ENCODE assay signal across 22 mouse cellular contexts in genomic region chr15:12853471-12853870, GRCm38 (mm10). TPM values are rescaled to one million over a fixed set of nuclear protein-coding genes. Genes with fewer than 3 reads are reported as not detected.
DNase-seq lines count a peak whose midpoint lies in the region; ATAC-seq and TF ChIP-seq lines count a peak whose summit lies in the region.
"Had no signal": no experiment of that assay in that cellular context is flagged by ENCODE, and none has a peak within 500 bp of the region (broad histone marks: within the 10 kb centered on the region; RNA-seq: fewer than 3 reads in every experiment).

No protein-coding gene starts in this region.

- no peak overlapping the region for H3K9ac ChIP-seq in forebrain, embryonic 11.5 days (ENCODE audit: low read length)
- H3K9ac ChIP-seq in forebrain, embryonic 12.5 days: no peak overlapping the region
- H3K9ac ChIP-seq: embryonic facial prominence, embryonic 12.5 days; forebrain, embryonic 13.5 days; forebrain, embryonic 15.5 days; forebrain, postnatal 0 days had no signal

- no peaks in the 10 kb centered on the region for H3K4me1 ChIP-seq in forebrain, embryonic 11.5 days (replicated peaks; ENCODE audit: control insufficient read depth, insufficient read depth, low read length)
- H3K4me1 ChIP-seq in forebrain, embryonic 12.5 days: no peaks in the 10 kb centered on the region
- H3K4me1 ChIP-seq: embryonic facial prominence, embryonic 10.5 days; embryonic facial prominence, embryonic 12.5 days; forebrain, embryonic 13.5 days; forebrain, embryonic 15.5 days had no signal

- no peaks in the 10 kb centered on the region for H3K9me3 ChIP-seq in forebrain, embryonic 11.5 days (ENCODE audit: control insufficient read depth, low read length)
- no peaks in the 10 kb centered on the region for H3K9me3 ChIP-seq in forebrain, embryonic 12.5 days
- H3K9me3 ChIP-seq: embryonic facial prominence, embryonic 10.5 days; embryonic facial prominence, embryonic 12.5 days; forebrain, embryonic 13.5 days; forebrain, embryonic 15.5 days; G1E had no signal

- ATAC-seq in forebrain, embryonic 11.5 days (replicated peaks; ENCODE audit: low FRiP score): no peak
- ATAC-seq in forebrain, embryonic 12.5 days (ENCODE audit: low FRiP score): no peak
- ATAC-seq: CD4-positive, CD25-positive, alpha-beta regulatory T cell, adult 4 months; forebrain, embryonic 13.5 days; forebrain, embryonic 15.5 days; forebrain, postnatal 0 days had no signal

- TF ChIP-seq CTCF in left cerebral cortex, adult 2 months (IDR thresholded peaks at IDR 0.05): no peak

- intact Hi-C loops in heart, postnatal 14 days (cut with DNase I): no loop called here
- intact Hi-C loops in left cerebral cortex, postnatal 4 days (cut with DNase I): no loop called here
- intact Hi-C loops in left cerebral cortex, adult 2 months (cut with DNase I): no loop called here

- H3K4me2 ChIP-seq in forebrain, embryonic 11.5 days (ENCODE audit: low read depth, low read length, severe bottlenecking): no peak overlapping the region
- H3K4me2 ChIP-seq in forebrain, embryonic 12.5 days: no peak overlapping the region
- H3K4me2 ChIP-seq: embryonic facial prominence, embryonic 12.5 days; forebrain, embryonic 13.5 days; forebrain, embryonic 15.5 days had no signal

- H3K4me3 ChIP-seq in forebrain, embryonic 11.5 days (ENCODE audit: low read depth, low read length): no peak overlapping the region
- H3K4me3 ChIP-seq in forebrain, embryonic 12.5 days (replicated peaks): no peak overlapping the region
- no peak overlapping the region for H3K4me3 ChIP-seq in left cerebral cortex, adult 2 months
- H3K4me3 ChIP-seq: embryonic facial prominence, embryonic 10.5 days; embryonic facial prominence, embryonic 12.5 days; forebrain, embryonic 13.5 days; forebrain, embryonic 15.5 days had no signal

- H3K27ac ChIP-seq in forebrain, embryonic 11.5 days (ENCODE audit: low read depth, low read length): no peak overlapping the region
- H3K27ac ChIP-seq in forebrain, embryonic 12.5 days: no peak overlapping the region
- H3K27ac ChIP-seq in left cerebral cortex, adult 2 months: no peak overlapping the region
- H3K27ac ChIP-seq: embryonic facial prominence, embryonic 10.5 days; embryonic facial prominence, embryonic 12.5 days; forebrain, embryonic 13.5 days; forebrain, embryonic 15.5 days had no signal

- DNase-seq in cerebellum, postnatal 10 days: peak; percentile 49 to 68
- DNase-seq in cerebellum, adult 18-20 months: no peak
- peak; percentile 33 for DNase-seq in forebrain, embryonic 11.5 days (ENCODE audit: low spot score)
- peak; percentile 24 for DNase-seq in heart, postnatal 4 days
- no peak for DNase-seq in heart, postnatal 14 days
- peak; percentile 65 for DNase-seq in left cerebral cortex, postnatal 4 days
- DNase-seq in left cerebral cortex, adult 2 months (ENCODE audit: extremely low spot score in 1 of 2, low spot score in 2 of 2): no peak
- DNase-seq: adrenal gland, adult 2 months; adrenal gland, postnatal 14 days; adrenal gland, postnatal 36 days; B cell, adult 2 months; cerebellum, adult 11-12 months; cerebellum, adult 8-10 months; forebrain, postnatal 0 days had no signal

- WGBS in forebrain, embryonic 11.5 days: 91% methylated on average over 8 of the region's 8 CpGs
- WGBS in forebrain, embryonic 12.5 days: 94% methylated on average over 8 of the region's 8 CpGs

- H3K27me3 ChIP-seq in forebrain, embryonic 11.5 days (ENCODE audit: control insufficient read depth, insufficient read depth, low read length): no peaks in the 10 kb centered on the region
- no peaks in the 10 kb centered on the region for H3K27me3 ChIP-seq in forebrain, embryonic 12.5 days
- H3K27me3 ChIP-seq: CH12.LX; embryonic facial prominence, embryonic 12.5 days; forebrain, embryonic 13.5 days; forebrain, embryonic 15.5 days had no signal

- peaks cover 7% of the 10 kb centered on the region; the same call in 1 of the 2 replicates for H3K36me3 ChIP-seq in forebrain, embryonic 11.5 days (ENCODE audit: control insufficient read depth, insufficient read depth, low read length)
- H3K36me3 ChIP-seq in forebrain, embryonic 12.5 days (replicated peaks): peaks cover 92% of the 10 kb centered on the region

RNA-seq across cellular contexts. Expression of gene Drosha, which starts 28.9 kb away (rescaled TPM):
- polyA plus RNA-seq in forebrain, embryonic 11.5 days (2014; fragmentation: Nextera tagmentation; extraction: Ambion mirVana): 88.5 and 90.2 TPM in 2 replicates
- 73.9 and 81.9 TPM in 2 replicates for polyA plus RNA-seq in forebrain, embryonic 12.5 days (2016; fragmentation: Nextera tagmentation; extraction: Ambion mirVana)
- total RNA-seq in heart, postnatal 4 days (2021): 10 to 100 TPM; 32.5 to 35.4 TPM
- total RNA-seq in heart, postnatal 14 days (2021): 10 to 100 TPM; 29.3 to 32.7 TPM
- 100 to 1,000 TPM; 111 to 114 TPM for total RNA-seq in left cerebral cortex, postnatal 4 days (2021)
- 10 to 100 TPM; 90.7 to 91.1 TPM for total RNA-seq in left cerebral cortex, adult 2 months (2021)

RNA-seq across cellular contexts. Expression of gene 6030458C11Rik, which starts 29.0 kb away (rescaled TPM):
- polyA plus RNA-seq in forebrain, embryonic 11.5 days (2014; fragmentation: Nextera tagmentation; extraction: Ambion mirVana): 35.7 and 42.2 TPM in 2 replicates
- polyA plus RNA-seq in forebrain, embryonic 12.5 days (2016; fragmentation: Nextera tagmentation; extraction: Ambion mirVana): 34.9 and 38.3 TPM in 2 replicates
- 10 to 100 TPM; 15.2 to 17.0 TPM for total RNA-seq in heart, postnatal 4 days (2021)
- 10 to 100 TPM; 14.2 to 14.9 TPM for total RNA-seq in heart, postnatal 14 days (2021)
- 10 to 100 TPM; 26.8 to 29.0 TPM for total RNA-seq in left cerebral cortex, postnatal 4 days (2021)
- total RNA-seq in left cerebral cortex, adult 2 months (2021): 10 to 100 TPM; 26.4 to 26.9 TPM

Comparison
In these comparisons a context has a peak if more than half of its experiments do, and no peak if none do; other contexts are left out.
1. DNase-seq: peak in cerebellum, postnatal 10 days (2 of 2), forebrain, embryonic 11.5 days (single experiment), heart, postnatal 4 days (single experiment) and left cerebral cortex, postnatal 4 days (single experiment); none in cerebellum, adult 18-20 months (0 of 2), heart, postnatal 14 days (0 of 2) and left cerebral cortex, adult 2 months (0 of 2).